Mouse (Mus musculus): ENCODE data around the gene Aff4. TPM values are rescaled to one million over a fixed set of nuclear protein-coding genes. Genes with fewer than 3 reads are reported as not detected.
"Not testable (repeated sequence)": the region's sequence is repeated elsewhere in the genome, so short reads cannot be mapped to it uniquely, and the experiment has no call there.

Gene Aff4
- total RNA-seq, 2 experiments from 2014 or later, result 199 to 203 TPM

DNA sequence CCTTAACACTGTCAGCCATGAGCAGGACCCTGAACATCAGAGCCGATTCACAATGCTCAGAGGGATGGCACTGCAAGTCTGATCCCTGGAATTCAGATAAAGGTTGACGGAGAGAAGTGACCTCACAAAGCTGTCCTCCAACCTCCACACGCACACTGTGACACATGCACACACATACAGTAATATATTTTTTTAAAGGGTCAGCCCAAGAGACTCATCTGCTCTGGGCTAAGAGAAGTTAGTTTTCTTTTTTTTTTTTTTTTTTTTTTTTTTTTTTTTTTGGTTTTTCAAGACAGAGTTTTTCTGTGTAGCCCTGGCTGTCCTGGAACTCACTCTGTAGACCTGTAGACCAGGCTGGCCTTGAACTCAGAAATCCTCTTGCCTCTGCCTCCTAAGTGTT, 76.3 kb downstream of the Aff4 start:
- DNase-seq (ENCODE audit: low spot score in 2 of 2), result not testable (repeated sequence)

- DNase-seq (ENCODE audit: low spot score in 2 of 2), result no peak
These were observed 77.5 kb downstream of the Aff4 start for GRCm38 (mm10) chr11:53427993-53428715.

GRCm38 (mm10) chr11:53428716-53429057, 78.1 kb downstream of the Aff4 start:
- no peak for DNase-seq (ENCODE audit: low spot score in 2 of 2)

GRCm38 (mm10) chr11:53429182-53429581, 78.5 kb downstream of the Aff4 start:
- no peak for DNase-seq (ENCODE audit: low spot score in 2 of 2)

- no peak for DNase-seq (ENCODE audit: low spot score in 2 of 2)
These were observed 79.7 kb downstream of the Aff4 start for GRCm38 (mm10) chr11:53430300-53430669.

DNA sequence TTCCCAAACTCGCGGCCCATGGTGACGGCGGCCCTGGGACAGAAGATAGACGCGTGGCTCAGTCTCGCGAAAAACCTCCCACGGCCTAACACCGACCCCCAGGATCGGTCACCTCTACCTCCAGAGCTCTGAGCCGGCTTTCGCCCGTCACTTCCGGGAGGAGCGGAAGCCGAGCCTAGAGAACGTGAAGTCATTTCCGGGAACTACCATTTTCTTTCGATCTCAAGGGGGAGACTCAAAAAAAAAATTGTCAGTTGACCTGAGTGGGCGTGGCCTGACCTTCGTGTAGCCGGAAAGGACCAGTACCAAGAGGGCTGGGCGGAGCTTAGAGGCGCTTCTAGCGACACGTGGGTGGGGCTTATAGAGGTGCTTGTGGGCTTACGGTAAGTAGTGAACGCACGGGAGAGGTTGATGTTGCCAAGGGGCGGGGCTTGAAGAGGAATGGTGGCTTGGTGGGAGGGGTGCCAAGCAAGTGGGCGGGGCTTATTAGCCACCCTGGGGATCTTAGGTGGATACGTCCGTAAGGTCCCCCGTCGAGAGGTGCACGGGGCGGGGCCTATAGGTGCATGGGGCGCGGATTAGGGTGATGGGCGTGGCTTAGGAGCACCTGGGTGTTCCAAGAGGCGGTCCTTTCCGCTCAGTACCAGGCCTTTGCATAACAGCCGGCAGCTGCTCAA, 80.2 kb downstream of the Aff4 start, which contains the start of the genes Uqcrq and Gdf9:
TSS of gene Uqcrq (minus strand) at position 162 of the 677 bp plus-strand sequence.
TSS of gene Gdf9 (plus strand) at position 354 of the 677 bp plus-strand sequence.
- peak; percentile 98 to 99 for DNase-seq (ENCODE audit: low spot score in 2 of 2)

GRCm38 (mm10) chr11:53431347-53432056, 80.9 kb downstream of the Aff4 start:
- no peak for DNase-seq (ENCODE audit: low spot score in 2 of 2)

- DNase-seq (ENCODE audit: low spot score in 2 of 2), result no peak
These were observed 82.4 kb downstream of the Aff4 start for GRCm38 (mm10) chr11:53433057-53433456.

GRCm38 (mm10) chr11:53435504-53435903, 84.9 kb downstream of the Aff4 start:
- no peak for DNase-seq (ENCODE audit: low spot score in 2 of 2)

GRCm38 (mm10) chr11:53436338-53436737, 85.7 kb downstream of the Aff4 start:
- DNase-seq (ENCODE audit: low spot score in 2 of 2), result no peak

GRCm38 (mm10) chr11:53441921-53442320, 91.3 kb downstream of the Aff4 start:
- DNase-seq (ENCODE audit: low spot score in 2 of 2), result no peak

- no peak for DNase-seq (ENCODE audit: low spot score in 2 of 2)
These were observed 93.2 kb downstream of the Aff4 start for GRCm38 (mm10) chr11:53443861-53444260.

GRCm38 (mm10) chr11:53445562-53445961, 94.9 kb downstream of the Aff4 start:
- no peak for DNase-seq (ENCODE audit: low spot score in 2 of 2)

DNA sequence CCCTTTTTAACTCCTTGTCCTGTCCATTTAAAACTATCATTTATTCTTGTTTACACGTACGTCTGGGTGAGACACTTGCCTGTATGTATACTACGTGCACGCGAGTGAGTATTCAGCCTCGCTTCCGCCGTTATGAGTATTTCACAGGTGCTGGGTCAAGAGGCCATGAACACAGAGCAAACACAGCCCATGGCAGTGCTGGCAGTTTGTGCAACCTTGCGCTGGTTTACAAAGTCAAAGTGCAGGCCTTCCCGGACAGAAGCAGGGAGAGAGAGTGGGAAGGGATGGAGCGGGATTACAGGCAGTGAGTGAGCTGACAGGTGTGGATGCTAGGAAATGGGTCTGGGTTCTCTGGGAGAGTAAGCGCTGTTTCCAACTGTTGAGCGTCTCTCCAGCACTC, 95.5 kb downstream of the Aff4 start:
- DNase-seq (ENCODE audit: low spot score in 2 of 2), result no peak

- no peak for DNase-seq (ENCODE audit: low spot score in 2 of 2)
These were observed 97.4 kb downstream of the Aff4 start for GRCm38 (mm10) chr11:53447996-53448395.

DNA sequence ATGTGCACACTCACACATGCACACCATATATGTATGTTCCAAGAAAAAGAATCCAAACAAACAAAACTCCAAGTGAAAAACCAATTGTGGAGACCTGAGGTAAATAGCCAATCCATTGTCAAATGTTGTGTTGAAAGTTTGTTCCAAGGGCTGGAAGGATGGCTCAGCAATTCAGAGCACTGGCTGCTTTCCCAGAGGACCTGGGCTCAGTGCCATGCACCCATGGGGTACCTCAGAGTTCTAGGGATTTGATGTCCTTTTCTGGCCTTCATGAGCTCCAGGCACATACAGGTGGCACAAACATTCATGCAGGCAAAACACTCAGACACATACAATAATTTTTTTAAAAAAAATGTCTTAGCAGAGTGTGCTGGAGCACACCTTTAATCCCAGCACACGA, 97.9 kb downstream of the Aff4 start:
- DNase-seq (ENCODE audit: low spot score in 2 of 2), result no peak

- no peak for DNase-seq (ENCODE audit: low spot score in 2 of 2)
These were observed 99.6 kb downstream of the Aff4 start for GRCm38 (mm10) chr11:53450070-53450705.

DNA sequence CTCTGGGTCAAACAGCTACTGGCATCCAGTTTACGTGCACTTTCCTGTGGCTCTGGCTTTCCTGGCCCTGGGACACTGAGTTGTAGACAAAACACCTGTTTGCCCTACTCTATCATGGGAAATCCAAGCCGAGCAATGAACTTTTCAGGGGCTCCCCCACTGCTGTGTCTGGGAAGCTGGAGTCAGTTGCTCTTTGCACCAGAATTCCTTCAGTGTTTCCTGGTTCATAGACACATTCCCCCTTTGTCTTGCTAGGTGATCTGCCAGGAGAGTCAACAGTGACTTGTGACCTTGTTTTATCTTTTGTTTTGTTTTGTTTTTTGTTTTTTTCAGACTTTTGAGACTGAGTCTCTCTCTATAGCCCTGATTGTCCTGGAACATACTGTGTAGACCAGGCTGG, 100.7 kb downstream of the Aff4 start:
- DNase-seq (ENCODE audit: low spot score in 2 of 2), result no peak

DNA sequence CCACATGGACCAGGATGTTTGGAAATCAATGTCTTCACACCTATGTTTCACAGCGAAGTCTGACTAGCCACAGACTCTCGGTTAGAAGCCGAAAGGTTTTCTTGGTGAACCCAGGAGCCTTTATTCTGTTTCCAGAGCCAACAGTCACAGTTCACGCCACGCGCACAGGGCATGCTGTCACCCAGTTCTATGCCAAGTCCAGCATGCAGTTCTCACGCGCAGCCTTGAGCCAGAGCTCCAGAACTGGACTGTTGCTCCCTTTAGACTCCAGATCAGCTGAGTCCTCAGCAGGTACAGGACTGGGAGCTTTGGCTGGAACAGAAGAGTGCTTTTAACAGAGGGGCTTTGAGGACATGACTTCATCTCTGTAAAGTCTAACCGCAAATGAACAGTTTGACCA, 101.8 kb downstream of the Aff4 start:
- DNase-seq (ENCODE audit: low spot score in 2 of 2), result no peak

GRCm38 (mm10) chr11:53453031-53453430, 102.4 kb downstream of the Aff4 start:
- DNase-seq (ENCODE audit: low spot score in 2 of 2), result no peak

DNA sequence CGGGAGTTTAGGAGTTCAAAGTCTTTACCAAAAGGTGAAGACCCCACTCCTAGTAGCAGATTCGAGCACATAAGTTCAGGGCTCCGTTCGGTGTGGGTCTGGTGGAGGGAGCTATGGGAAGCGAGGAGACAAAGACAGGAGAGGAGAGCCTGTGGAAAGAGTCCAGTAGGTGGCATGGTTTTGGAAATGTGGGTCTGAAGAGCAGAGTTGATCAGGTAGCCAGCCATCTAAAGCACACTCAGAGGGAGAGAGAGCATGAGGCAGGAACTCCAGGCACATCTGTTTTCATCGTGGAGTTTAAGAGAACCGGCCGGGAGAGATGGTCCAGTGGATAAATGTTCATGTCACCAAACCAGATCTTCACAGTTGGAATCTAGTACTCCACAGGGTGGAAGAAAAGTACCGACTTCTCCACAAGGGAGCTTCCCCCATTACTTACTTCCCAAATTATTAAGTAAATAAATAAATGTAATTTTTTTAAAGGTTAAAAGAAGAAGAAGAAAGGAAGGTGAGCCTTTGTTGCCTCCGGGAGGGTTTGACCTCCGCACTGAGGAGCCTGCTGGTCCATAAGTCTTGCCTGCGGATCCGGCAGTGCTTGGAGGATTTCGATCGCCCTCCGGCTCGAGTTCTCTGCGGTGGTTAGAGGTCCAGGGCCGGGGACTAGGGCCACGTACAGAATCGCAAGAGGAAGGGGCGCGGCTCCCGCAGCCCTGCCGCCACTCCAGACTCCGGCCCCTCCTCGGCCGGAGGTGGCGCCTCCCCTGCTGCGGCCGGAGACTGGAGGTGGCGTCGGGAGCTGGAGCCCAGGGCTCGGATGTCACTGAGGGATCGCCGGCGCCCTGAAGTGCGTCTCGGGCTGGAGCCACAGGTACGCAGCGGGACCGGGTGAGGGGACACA, 106.1 kb downstream of the Aff4 start, which contains the start of the genes Gm10447 and Shroom1:
TSS of gene Gm10447 (minus strand) at position 637 of the 898 bp plus-strand sequence.
TSS of gene Shroom1 (plus strand) at position 732 of the 898 bp plus-strand sequence.
- peak in 1 of 2 experiments; percentile 50 for DNase-seq (ENCODE audit: low spot score in 2 of 2)
